Mouse (Mus musculus) leukemia stem cell, adult 10-12 weeks (primary cell): Measurements from ENCODE around the gene Zfp507. TPM values are rescaled to one million over a fixed set of nuclear protein-coding genes. Genes with fewer than 3 reads are reported as not detected.

Experiments used
- polyA plus RNA-seq: library from polyadenylated mRNA; stranded (reverse); fragments of >175 nt; gene quantifications from 2 replicates; pipeline ENCODE4 v1.2.3, GENCODE M21; 2012; ENCODE audit warnings: low replicate concordance

The Zfp507 gene
- polyA plus RNA-seq, result 3.2 and 5.8 TPM in 2 replicates

DNA sequence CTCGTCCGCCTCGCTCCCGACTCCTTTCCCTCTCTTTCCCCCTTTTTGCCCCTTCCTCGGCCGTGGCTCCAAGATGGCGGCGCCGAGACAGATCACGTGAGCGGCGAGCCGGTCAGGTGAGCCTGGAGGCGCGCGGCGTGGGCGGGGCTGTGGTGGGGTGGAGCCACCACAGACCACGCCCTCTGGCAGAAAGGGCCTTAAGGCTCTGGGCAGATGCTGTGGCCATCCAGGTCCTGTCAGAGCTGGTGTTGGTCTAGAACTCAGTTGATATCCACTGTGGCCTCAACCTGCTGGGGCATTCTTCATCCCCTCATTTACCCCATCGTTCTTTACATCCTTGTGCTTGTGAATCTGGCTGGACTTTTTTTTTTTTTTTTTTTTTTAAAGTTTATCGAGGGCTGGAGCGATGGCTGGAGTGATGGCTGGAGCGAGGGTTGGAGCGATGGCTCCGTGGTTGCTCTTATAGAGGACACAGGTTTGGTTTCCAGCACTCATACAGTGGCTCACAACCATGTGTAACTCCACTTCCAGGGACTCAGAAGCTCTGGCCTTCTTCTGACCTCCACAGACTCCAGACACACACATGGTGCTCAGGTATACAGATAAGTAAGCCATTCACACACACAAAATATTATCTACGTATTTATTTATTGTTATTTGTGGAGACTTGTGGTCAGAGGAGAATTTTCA is at the start of gene Zfp507:
Zfp507 (minus strand) TSS at position 98 of the 690 bp plus-strand sequence.

DNA sequence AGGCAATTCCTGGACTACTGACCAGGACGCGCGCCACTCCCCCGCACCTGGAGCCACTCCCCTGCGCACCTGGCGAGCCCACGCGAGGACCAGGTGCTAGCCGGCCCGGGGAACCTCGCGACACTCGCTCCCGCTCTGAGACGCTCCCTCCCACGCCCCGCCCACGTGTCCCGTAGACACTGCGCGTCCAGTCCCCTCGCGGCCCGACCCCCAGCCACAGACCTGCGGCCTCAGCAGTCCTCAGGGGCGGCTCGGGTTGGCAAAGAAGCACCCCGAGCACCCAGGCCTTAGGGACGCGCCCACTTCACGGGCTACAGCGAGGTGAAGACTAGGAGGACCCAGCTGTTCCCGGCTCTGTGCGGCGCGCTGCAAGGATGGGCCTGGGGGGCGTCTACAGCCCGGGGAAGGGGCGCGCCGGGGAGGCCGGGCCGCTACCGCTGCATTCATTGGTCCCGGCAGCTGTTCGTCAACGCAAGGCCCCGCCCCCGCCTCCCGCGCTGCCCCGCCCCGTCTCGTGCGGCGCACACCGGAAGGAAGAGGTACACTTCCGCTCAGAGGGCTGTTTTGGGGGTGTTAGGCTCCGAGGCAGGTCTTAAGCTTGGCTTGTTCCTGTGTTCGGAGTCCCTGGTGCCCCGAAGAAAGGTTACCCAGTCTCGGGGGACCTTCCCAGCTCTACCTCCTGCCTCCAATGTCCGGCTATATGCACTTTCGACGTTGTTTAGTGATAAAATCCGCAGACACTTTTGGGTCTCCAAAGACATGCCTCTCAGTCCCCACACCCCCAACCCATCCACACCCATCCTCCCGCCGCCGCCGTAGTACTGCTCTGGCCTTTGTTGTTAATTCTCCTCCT is 48.5 kb downstream of the Zfp507 start, which contains the start of gene Dpy19l3:
Dpy19l3 (minus strand) TSS at position 422 of the 853 bp plus-strand sequence.

Other genes starting within 250 kb of the Zfp507 start
- gene Nudt19, start 246.7 kb downstream of the Zfp507 start, polyA plus RNA-seq, result 33.1 and 53.8 TPM in 2 replicates
- 0.11 and 0.24 TPM in 2 replicates for gene Rgs9bp, start 217.4 kb downstream of the Zfp507 start, polyA plus RNA-seq
- 74.6 and 99.6 TPM in 2 replicates for gene Ankrd27, start 216.8 kb downstream of the Zfp507 start, polyA plus RNA-seq
- gene Pdcd5, start 155.5 kb downstream of the Zfp507 start, polyA plus RNA-seq, result 81.2 and 82.4 TPM in 2 replicates
- 1.3 and 1.6 TPM in 2 replicates for gene Dpy19l3, start 48.5 kb downstream of the Zfp507 start, polyA plus RNA-seq